Mouse (Mus musculus) bone marrow, adult 2 months (tissue): ENCODE measurements around the gene Pomgnt1. TPM values are rescaled to one million over a fixed set of nuclear protein-coding genes. Genes with fewer than 3 reads are reported as not detected.

Source experiments
- H3K27ac ChIP-seq: fragments of 200-500 bp; 2 replicates; pipeline ENCODE4 v1.5.1; 2012; ENCODE audit warnings: low read depth, mild to moderate bottlenecking, control low read depth, inconsistent platforms, low read length; ENCODE audit not compliant: control insufficient read depth, poor library complexity, insufficient read depth
- H3K4me1 ChIP-seq: fragments of 200-500 bp; 2 replicates; pipeline ENCODE4 v1.6.1; 2011; ENCODE audit warnings: low read length; ENCODE audit not compliant: control insufficient read depth, insufficient read depth
- H3K4me3 ChIP-seq: fragments of 200-500 bp; replicated peaks from 2 replicates; pipeline ENCODE3; 2011; ENCODE audit warnings: mild to moderate bottlenecking, low read depth, low read length, control low read depth; ENCODE audit not compliant: control insufficient read depth
- CTCF ChIP-seq: fragments of 200-500 bp; IDR thresholded peaks from 2 replicates; pipeline ENCODE4 v1.5.1; 2011; ENCODE audit warnings: low read length, control low read depth; ENCODE audit not compliant: control insufficient read depth, insufficient read depth
- POLR2A ChIP-seq: fragments of 200-500 bp; IDR thresholded peaks from 2 replicates; pipeline ENCODE4 v1.6.1; 2011; ENCODE audit warnings: low read depth, mild to moderate bottlenecking, control low read depth, low read length, borderline replicate concordance; ENCODE audit not compliant: control insufficient read depth
- WGBS: fragments of 180-500 bp; shearing (Covaris S2); methylation state at CpG from one replicate; pipeline ENCODE4 v1.1.7; 2018; 5-methylcytosine and 5-hydroxymethylcytosine counted together
- polyA plus RNA-seq: library from polyadenylated mRNA; stranded (reverse); fragments of >200 nt; gene quantifications from 2 replicates; pipeline ENCODE4 v1.2.4, GENCODE M21; 2011; ENCODE audit warnings: low replicate concordance; ENCODE audit not compliant: missing spikeins, insufficient read depth, insufficient read length

Gene Pomgnt1
- polyA plus RNA-seq, 1 experiment: 14.5 TPM

DNA sequence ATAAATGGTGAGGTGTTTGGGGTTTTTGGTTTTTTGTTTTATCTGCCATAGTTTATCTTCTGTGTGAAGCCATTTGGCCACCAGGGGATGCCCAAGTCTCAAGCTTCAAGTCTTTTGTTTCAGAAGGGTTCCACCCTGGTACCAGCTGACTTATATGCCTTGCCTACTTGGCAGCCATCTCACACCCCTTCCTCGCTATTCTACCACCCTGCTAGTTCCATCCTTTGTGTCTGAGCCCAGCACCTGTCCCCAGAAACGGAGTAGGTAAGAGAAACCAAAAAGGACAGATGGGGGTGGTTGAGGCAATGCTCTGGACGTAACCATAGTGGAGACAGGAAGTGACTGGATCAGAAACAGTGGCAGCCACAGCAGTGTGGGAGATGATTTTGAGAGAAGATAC is 36.3 kb downstream of the Pomgnt1 start:
- Histone ChIP-seq H3K27ac (no peak overlapping the region), H3K4me1 (no peaks in the 10 kb centered on the region), H3K4me3 (no peak overlapping the region)
- 33% methylated on average over 3 of the region's 3 CpGs for WGBS
- TF ChIP-seq POLR2A: no peak
- 0 out of 2 replicates have a peak, but pooled peaks have one; percentile 18 for TF ChIP-seq CTCF

DNA sequence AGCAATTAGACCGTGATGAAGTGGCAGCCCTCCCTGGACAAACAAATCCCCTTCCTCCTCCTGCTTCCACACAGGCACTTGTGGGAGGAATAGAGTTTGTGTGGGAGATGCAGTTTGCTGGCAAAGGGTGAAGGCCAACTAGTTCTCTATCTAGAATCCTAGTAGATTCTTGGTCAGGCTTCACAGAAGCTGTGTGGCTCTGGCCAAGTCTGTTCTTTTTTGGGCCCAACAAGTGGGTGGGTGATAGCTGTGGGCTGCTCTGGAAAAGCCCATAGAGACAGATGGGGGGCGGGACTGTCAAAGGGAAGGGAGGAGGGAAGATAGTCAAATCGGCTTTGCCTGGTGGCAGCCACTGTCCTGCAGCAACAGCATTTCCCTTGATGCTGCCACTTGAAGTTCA is 37.1 kb downstream of the Pomgnt1 start:
- no peak for TF ChIP-seq CTCF
- TF ChIP-seq POLR2A: no peak
- 87% methylated on average over 3 of the region's 3 CpGs for WGBS

DNA sequence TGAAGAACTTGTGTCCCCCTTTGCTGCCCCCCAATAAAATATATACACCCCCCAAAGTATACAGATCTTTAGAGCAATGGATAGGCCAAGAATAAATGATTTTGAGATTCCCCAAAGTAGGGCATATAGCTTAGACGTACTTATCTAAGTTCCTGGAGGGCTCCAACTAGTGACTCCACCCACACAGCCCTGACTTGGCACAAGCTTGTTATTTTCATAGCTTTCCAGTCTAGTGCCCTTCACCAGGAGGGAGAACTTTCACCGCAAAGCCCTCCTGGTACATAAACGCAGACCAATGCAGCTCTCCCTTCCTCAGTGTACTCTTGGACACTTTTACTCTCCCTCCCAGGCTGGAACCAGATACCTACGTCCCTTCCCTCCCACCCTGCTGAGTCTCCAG is 38.5 kb downstream of the Pomgnt1 start:
- 75% methylated on average over 4 of the region's 4 CpGs for WGBS
- Histone ChIP-seq H3K4me1 (no peaks in the 10 kb centered on the region), H3K27ac (no peak overlapping the region), H3K4me3 (no peak overlapping the region)
- TF ChIP-seq POLR2A: no peak
- no peak for TF ChIP-seq CTCF

More for the DNA sequence above, 37.1 kb downstream of the Pomgnt1 start:
- Histone ChIP-seq H3K27ac (no peak overlapping the region), H3K4me3 (no peak overlapping the region), H3K4me1 (no peaks in the 10 kb centered on the region)

DNA sequence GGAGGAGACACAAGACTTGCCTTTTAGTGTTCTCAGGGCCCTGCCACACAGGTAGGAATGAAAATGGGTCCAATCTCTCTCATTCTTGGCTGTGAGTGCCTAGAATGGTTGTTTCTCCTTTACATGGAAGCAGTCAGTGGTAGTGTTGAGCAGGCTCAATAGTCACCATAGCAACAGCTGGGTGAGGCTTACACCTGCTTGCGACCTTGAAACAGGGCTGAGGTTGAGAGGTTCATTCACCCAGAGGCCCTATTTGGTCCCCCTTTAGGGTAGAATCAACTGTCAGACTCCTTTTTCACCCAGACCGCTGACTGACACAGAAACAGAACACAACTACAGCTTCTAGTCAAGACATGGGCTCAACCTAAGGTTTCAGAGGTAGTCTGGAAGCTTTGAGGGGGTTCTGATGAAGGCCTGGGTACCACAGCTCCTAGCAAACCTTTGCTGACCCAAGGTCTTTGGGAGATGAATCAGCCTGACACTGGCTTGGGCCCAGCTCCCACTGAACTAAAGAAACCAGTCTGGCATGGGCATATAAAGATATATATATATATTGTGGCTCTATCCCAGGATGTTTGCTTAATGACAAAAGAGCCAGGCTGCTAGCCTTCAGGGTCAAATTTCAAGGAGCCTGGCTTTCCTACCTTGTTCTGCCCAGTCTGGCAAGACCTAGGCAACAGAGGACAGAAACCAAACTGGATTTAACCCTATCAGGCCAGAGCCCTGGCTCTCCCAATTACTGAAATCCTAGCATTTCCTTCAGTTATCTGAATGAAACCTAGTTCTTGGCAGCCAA is 41.3 kb downstream of the Pomgnt1 start:
- Histone ChIP-seq H3K4me1 (peaks cover 2% of the 10 kb centered on the region), H3K4me3 (no peak overlapping the region), H3K27ac (no peak overlapping the region)
- TF ChIP-seq POLR2A (no peak), CTCF (no peak)
- 80% methylated on average over 2 of the region's 2 CpGs for WGBS

DNA sequence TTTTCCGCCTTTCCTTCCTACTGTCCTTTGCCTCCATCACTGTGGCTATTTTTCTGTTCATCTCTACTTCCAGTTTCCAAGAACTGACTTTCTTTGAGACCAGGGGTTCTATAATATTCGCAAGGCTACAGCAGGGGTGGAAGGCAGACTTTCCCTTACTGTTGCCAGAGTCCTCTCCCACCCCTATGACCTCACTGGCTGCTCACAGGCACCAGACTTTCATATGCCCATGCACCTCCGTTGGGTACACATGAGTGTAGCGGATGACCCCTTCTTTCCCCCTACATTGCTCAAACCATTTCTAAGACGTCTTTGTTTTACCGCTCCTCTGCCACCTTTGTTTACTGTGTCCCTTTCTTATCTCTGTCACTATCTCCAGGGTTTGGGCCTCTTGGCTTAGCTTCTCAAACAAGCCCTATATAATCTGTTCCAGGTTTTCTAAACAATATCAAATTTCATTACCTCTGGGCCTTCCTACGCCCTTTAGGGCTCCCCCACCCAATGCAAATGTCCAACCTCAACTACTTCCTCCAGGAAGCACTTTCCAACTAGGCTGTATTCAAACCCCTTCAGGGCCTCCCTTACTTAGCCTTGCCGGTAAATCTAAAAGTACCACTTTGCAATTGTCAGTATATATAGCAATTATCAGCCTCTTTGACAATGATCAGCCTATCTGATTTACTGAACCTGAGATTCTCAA is 42.2 kb downstream of the Pomgnt1 start:
- Histone ChIP-seq H3K4me3 (no peak overlapping the region), H3K4me1 (peaks cover 2% of the 10 kb centered on the region), H3K27ac (no peak overlapping the region)
- TF ChIP-seq POLR2A (no peak), CTCF (no peak)
- 53% methylated on average over 8 of the region's 8 CpGs for WGBS

DNA sequence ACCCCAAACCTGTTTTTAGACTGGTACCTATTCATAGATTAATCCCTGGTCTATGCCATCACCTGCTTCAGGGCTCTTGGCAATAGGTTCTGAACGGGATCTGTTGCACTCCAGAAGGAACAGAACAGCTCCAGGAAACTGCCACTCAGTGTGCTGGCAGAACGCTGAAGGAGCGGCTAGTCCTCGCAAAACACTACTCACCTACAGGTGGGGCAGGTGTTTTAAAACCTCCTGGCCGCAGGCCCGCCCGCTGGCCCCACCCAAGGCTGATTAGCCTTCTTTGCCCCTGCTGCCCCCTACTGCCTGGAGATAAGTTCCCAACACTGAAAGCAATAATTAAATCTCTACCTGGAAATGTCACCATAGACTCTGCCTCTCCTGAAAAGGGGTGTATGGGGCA is 43.8 kb downstream of the Pomgnt1 start, which contains the start of gene Tspan1:
TSS of gene Tspan1 (minus strand) at position 198 of the 400 bp plus-strand sequence.
- Histone ChIP-seq H3K4me3 (no peak within 1 kb of the TSS), H3K27ac (no peak within 1 kb of the TSS), H3K4me1 (peaks cover 2% of the 10 kb centered on the region)
- 39% methylated on average over 7 of the region's 7 CpGs for WGBS
- TF ChIP-seq CTCF: no peak
- TF ChIP-seq POLR2A: no peak

DNA sequence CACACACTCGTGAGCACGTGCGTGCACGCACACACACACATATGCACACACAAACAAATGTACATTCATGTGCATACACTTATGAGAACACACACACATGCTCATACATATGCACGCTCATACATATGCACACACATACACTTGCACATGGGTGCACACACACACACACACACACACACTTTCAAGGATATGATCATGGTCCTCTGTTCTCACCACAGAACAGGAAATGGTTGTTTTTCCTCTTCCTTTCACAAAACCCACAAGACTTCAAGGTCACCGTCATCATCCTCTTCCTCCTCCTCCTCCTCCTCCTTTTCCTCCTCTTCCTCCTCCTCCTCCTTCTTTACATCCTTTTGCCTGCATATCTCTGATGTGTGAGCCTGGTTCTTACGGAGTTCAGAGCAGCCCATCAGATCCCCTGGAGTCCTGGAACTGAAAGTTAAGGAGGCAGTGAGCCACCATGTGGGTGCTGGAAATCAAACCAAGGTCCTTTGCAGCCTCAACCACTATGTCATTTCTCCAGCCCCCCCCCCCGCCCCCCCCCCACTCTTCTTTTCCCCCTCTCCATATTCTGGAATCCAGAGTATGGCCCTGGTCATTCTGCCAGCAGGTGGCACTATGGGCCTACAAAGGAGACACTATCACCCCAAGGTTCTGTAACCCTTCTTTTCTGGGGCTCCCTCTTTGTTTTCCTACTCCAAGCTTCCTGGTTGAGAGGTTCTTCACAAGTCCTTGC is 45.1 kb downstream of the Pomgnt1 start:
- no peak for TF ChIP-seq POLR2A
- TF ChIP-seq CTCF: peak; percentile 69
- Histone ChIP-seq H3K27ac (no peak overlapping the region), H3K4me3 (no peak overlapping the region), H3K4me1 (peaks cover 2% of the 10 kb centered on the region)
- 46% methylated on average over 8 of the region's 8 CpGs for WGBS

DNA sequence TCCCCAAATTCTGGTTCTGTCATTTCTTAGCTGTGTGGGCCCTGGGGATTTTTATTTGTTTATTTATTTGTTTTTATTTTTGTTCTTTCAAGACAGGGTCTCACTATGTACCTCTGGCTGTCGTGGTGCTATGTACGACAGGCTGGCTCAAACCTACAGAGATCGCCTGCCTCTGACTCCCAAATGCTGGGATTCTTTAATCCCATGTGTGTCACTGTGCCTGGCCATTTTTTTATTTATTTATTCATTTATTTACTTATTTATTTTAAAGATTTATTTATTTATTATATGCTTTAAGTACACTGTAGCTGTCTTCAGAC is 45.7 kb downstream of the Pomgnt1 start:
- no peak for TF ChIP-seq CTCF
- no peak for TF ChIP-seq POLR2A
- Histone ChIP-seq H3K4me3 (no peak overlapping the region), H3K4me1 (peaks cover 2% of the 10 kb centered on the region), H3K27ac (no peak overlapping the region)
- 69% methylated on average over 3 of the region's 3 CpGs for WGBS
